Mouse (Mus musculus) small intestine, adult 2 months (tissue): ENCODE measurements around the gene Olfr522. TPM values are rescaled to one million over a fixed set of nuclear protein-coding genes. Genes with fewer than 3 reads are reported as not detected.
A peak's percentile ranks its signal among the peaks of the same experiment; 100 is the strongest.
"Not testable (repeated sequence)": the region's sequence is repeated elsewhere in the genome, so short reads cannot be mapped to it uniquely, and the experiment has no call there.

Source experiments
- H3K27ac ChIP-seq: fragments of 200-500 bp; 2 replicates; pipeline ENCODE4 v1.5.1; 2012; ENCODE audit warnings: low read depth, low read length, control low read depth, inconsistent platforms; ENCODE audit not compliant: insufficient read depth
- H3K27me3 ChIP-seq: fragments of 200-500 bp; 2 replicates; pipeline ENCODE4 v1.6.1; 2012; ENCODE audit warnings: mild to moderate bottlenecking, moderate library complexity, low read length, inconsistent platforms; ENCODE audit not compliant: control insufficient read depth, insufficient read depth
- H3K36me3 ChIP-seq: fragments of 200-500 bp; 2 replicates; pipeline ENCODE4 v1.6.1; 2012; ENCODE audit warnings: mild to moderate bottlenecking, low read length, control low read depth, inconsistent platforms; ENCODE audit not compliant: control insufficient read depth, insufficient read depth
- H3K4me1 ChIP-seq: fragments of 200-500 bp; 2 replicates; pipeline ENCODE4 v1.6.1; 2012; ENCODE audit warnings: low read length, inconsistent platforms, mixed read lengths; ENCODE audit not compliant: control insufficient read depth, insufficient read depth, insufficient read length
- H3K4me3 ChIP-seq: fragments of 200-500 bp; 2 replicates; pipeline ENCODE4 v1.5.1; 2012; ENCODE audit warnings: low read depth, mild to moderate bottlenecking, control low read depth, inconsistent platforms, low read length, moderate library complexity
- CTCF ChIP-seq: fragments of 200-500 bp; IDR thresholded peaks from 2 replicates; pipeline ENCODE4 v1.5.1; 2012; ENCODE audit warnings: low read depth, mild to moderate bottlenecking, control low read depth, inconsistent platforms, low read length, moderate library complexity, mixed read lengths; ENCODE audit not compliant: insufficient replicate concordance, insufficient read length; ENCODE audit errors: extremely low read depth
- POLR2A ChIP-seq: fragments of 200-500 bp; IDR thresholded peaks from 2 replicates; pipeline ENCODE4 v1.6.1; 2012; ENCODE audit warnings: low read depth, mild to moderate bottlenecking, control low read depth, inconsistent platforms, low read length, moderate library complexity
- WGBS: fragments of 180-500 bp; shearing (Covaris S2); methylation state at CpG from one replicate; pipeline ENCODE4 v1.1.7; 2018; 5-methylcytosine and 5-hydroxymethylcytosine counted together
- polyA plus RNA-seq: library from polyadenylated mRNA; depleted of rRNA; stranded (reverse); fragments of >200 nt; gene quantifications from 2 replicates; pipeline ENCODE4 v1.2.3, GENCODE M21; 2012

Gene Olfr522
- polyA plus RNA-seq, 1 experiment = not detected

DNA sequence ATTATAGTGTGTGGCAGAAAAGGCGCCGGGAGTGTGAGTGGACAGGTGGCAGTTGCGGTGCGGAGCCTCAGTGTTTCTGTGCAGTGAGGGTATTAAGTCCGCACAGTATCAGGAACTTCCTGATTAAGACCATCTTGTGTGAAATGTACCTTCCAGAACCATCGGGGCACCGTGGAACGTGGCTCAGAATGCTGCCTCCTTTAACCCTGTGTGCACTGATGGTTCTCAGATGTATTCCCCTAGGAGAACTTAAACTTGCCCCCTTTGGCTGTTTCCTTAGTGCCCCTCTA is 26.6 kb downstream of the Olfr522 start:
- peaks cover 5% of the 10 kb centered on the region; the same call in 1 of the 2 replicates for H3K4me1 ChIP-seq
- TF ChIP-seq POLR2A = no peak
- TF ChIP-seq CTCF = no peak
- H3K27me3 ChIP-seq = no peaks in the 10 kb centered on the region
- H3K36me3 ChIP-seq = no peaks in the 10 kb centered on the region
- WGBS = 0% methylated on average over 8 of the region's 8 CpGs
- peak overlapping the region; percentile 93 for H3K4me3 ChIP-seq
- peak overlapping the region; percentile 60 for H3K27ac ChIP-seq

GRCm38 (mm10) chr7:140137135-140138020 is 27.2 kb downstream of the Olfr522 start, which contains the start of gene Mtg1:
Gene Mtg1, plus strand, starts transcription at chr7:140137564.
- Histone ChIP-seq H3K27ac (peak within 1 kb of the TSS; percentile 60), H3K27me3 (no peaks in the 10 kb centered on the region), H3K4me3 (peak within 1 kb of the TSS; percentile 93), H3K36me3 (no peaks in the 10 kb centered on the region), H3K4me1 (peaks cover 5% of the 10 kb centered on the region; the same call in 1 of the 2 replicates)
- WGBS = 2% methylated on average over 39 of the region's 39 CpGs
- TF ChIP-seq CTCF = no peak
- peak; percentile 75 for TF ChIP-seq POLR2A

GRCm38 (mm10) chr7:140135106-140135770 is 29.3 kb downstream of the Olfr522 start:
- Histone ChIP-seq H3K4me3 (no peak overlapping the region), H3K27ac (no peak overlapping the region), H3K36me3 (0 out of 2 replicates have a peak, but pooled peaks cover 2% of the 10 kb centered on the region), H3K4me1 (peaks cover 5% of the 10 kb centered on the region; the same call in 1 of the 2 replicates), H3K27me3 (no peaks in the 10 kb centered on the region)
- no peak for TF ChIP-seq POLR2A
- TF ChIP-seq CTCF = no peak
- 88% methylated on average over 5 of the region's 5 CpGs for WGBS

DNA sequence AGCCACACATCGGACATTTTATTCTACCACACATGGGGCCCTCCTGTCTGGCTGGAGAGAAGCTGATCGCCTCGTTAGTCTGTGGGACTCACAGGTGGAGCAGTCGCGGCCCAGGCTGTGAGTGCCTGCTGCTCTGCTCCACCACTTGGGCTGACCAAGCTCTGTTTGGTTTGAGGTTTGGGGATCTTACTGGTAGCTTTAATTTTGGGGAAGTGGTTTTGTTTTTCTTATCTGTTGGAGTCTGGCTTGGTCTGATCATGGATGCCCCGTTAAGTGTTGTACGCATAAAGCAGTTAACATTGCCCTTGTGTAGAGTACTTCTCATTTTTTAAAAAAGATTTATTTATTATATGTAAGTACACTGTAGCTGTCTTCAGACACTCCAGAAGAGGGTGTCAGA is 30.5 kb downstream of the Olfr522 start:
- not testable (repeated sequence) for H3K4me1 ChIP-seq, H3K27ac ChIP-seq, H3K36me3 ChIP-seq, H3K27me3 ChIP-seq, H3K4me3 ChIP-seq
- WGBS = 73% methylated on average over 7 of the region's 7 CpGs

DNA sequence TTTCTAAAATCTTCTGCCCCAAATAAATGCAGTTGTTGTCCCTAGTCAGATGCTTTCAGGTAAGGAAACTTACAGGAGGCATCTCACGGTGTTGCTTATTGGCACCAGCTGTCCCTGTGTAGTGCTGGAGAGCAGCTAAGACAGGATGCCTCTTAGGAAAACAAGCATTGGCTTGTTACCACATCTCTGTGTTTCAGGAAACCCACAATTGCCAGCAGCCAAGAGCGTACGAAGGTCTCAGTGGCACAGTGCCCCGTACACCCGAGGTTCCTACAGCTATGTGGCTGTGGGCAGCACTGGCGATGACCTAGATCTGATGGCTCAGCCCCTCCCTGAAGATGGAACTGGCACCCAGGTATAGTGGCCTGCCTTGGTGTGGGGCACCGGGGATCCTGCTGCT is 32.4 kb downstream of the Olfr522 start:
- not testable (repeated sequence) for H3K36me3 ChIP-seq, H3K27ac ChIP-seq, H3K4me1 ChIP-seq, H3K4me3 ChIP-seq, H3K27me3 ChIP-seq
- WGBS = 90% methylated on average over 7 of the region's 7 CpGs

DNA sequence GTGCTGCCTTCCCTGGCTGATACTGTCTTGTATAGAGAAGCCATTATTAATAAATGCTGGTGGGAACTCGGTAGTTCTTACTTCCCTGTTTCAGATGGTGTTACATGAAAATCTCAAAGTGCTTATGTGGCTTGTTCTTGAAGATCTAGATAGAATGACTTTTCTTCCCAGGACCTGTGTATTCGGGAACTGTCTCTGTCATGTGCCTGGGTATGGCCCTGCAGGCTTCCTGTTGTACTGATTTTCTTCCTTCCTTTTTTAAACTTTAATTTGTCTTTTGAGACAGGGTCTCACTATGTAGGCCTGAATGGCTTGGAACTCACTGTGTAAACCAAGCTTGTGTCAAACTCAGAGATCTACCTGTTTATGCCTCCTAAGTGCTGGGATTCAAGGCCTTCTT is 36.7 kb downstream of the Olfr522 start:
- H3K36me3 ChIP-seq = peaks cover 5% of the 10 kb centered on the region; the same call in 1 of the 2 replicates
- H3K27ac ChIP-seq = no peak overlapping the region
- no peaks in the 10 kb centered on the region for H3K27me3 ChIP-seq
- TF ChIP-seq POLR2A = no peak
- no peak for TF ChIP-seq CTCF
- no peak overlapping the region for H3K4me3 ChIP-seq
- peaks cover 9% of the 10 kb centered on the region; the same call in 1 of the 2 replicates for H3K4me1 ChIP-seq
- 83% methylated on average over 2 of the region's 2 CpGs for WGBS

DNA sequence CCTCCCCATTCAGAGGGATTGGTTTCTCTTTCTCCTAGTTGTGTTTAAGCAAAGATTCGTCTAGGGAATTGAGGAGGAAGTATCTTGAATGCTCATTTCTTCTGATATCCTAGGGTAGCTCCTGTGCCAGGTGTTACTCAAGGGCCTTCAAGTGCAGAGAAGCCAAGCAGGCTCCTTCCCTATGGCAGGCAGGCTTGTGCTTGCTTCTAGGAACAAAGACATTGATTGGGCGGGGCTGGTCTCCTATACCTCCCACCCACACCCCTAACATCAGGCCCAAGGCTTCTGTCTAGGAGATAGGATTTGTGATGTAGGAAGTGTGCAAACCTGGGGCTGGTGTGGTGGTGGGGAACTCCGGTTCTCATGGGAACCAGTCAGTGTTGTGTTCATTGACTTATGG is 37.6 kb downstream of the Olfr522 start:
- H3K4me1 ChIP-seq = peaks cover 9% of the 10 kb centered on the region; the same call in 1 of the 2 replicates
- H3K36me3 ChIP-seq = peaks cover 5% of the 10 kb centered on the region; the same call in 1 of the 2 replicates
- peak overlapping the region; percentile 30; the same call in 1 of the 2 replicates for H3K27ac ChIP-seq
- peak overlapping the region; percentile 30 for H3K4me3 ChIP-seq
- WGBS = 41% methylated on average over 3 of the region's 3 CpGs
- H3K27me3 ChIP-seq = no peaks in the 10 kb centered on the region
- TF ChIP-seq CTCF = no peak
- no peak for TF ChIP-seq POLR2A
